Mouse (Mus musculus) lung, postnatal 0 days (tissue): Measurements from ENCODE around the gene Gstm3. TPM values are rescaled to one million over a fixed set of nuclear protein-coding genes. Genes with fewer than 3 reads are reported as not detected.

Experiments
- ATAC-seq: fragments of 200-750 bp; cut with Nextera tagmentation; 2 replicates; pipeline ENCODE4 v1.8.0; 2017; ENCODE audit warnings: moderate library complexity
- DNase-seq: peaks from one replicate; pipeline ENCODE4 v3.0.0-alpha.2; 2016; ENCODE audit warnings: low spot score
- H3K27ac ChIP-seq: fragments of 300-500 bp; sonication (generic); 2 replicates; pipeline ENCODE4 v1.5.1; 2014; ENCODE audit warnings: antibody characterized with exemption, mild to moderate bottlenecking, low read length, mixed read lengths
- H3K27me3 ChIP-seq: fragments of 300-500 bp; sonication (generic); replicated peaks from 2 replicates; pipeline ENCODE4 v1.6.1; 2014; ENCODE audit warnings: low read length, mixed read lengths; ENCODE audit not compliant: insufficient read depth
- H3K36me3 ChIP-seq: fragments of 300-500 bp; sonication (generic); 2 replicates; pipeline ENCODE4 v1.6.1; 2014; ENCODE audit warnings: low read length, mixed read lengths; ENCODE audit not compliant: insufficient read depth
- H3K4me1 ChIP-seq: fragments of 300-500 bp; sonication (generic); 2 replicates; pipeline ENCODE4 v1.6.1; 2014; ENCODE audit warnings: antibody characterized with exemption, low read depth, low read length, mixed read lengths; ENCODE audit not compliant: insufficient read depth
- H3K4me2 ChIP-seq: fragments of 300-500 bp; sonication (generic); replicated peaks from 2 replicates; pipeline ENCODE4 v1.6.1; 2014; ENCODE audit warnings: low read depth, mild to moderate bottlenecking, low read length, moderate library complexity, mixed read lengths
- H3K4me3 ChIP-seq: fragments of 300-500 bp; sonication (generic); 2 replicates; pipeline ENCODE4 v1.5.1; 2014; ENCODE audit warnings: low read depth, low read length
- H3K9ac ChIP-seq: fragments of 300-500 bp; sonication (generic); replicated peaks from 2 replicates; pipeline ENCODE4 v1.6.1; 2014; ENCODE audit warnings: low read depth, mild to moderate bottlenecking
- H3K9me3 ChIP-seq: fragments of 300-500 bp; sonication (generic); 2 replicates; pipeline ENCODE4 v1.6.1; 2016; ENCODE audit warnings: low read length, mixed read lengths
- CTCF ChIP-seq: IDR thresholded peaks from 2 replicates; pipeline ENCODE4 v1.5.1; 2016; ENCODE audit warnings: antibody characterized with exemption, mild to moderate bottlenecking
- EP300 ChIP-seq: IDR thresholded peaks from 2 replicates; pipeline ENCODE4 v1.6.1; 2016; ENCODE audit warnings: antibody characterized with exemption, mild to moderate bottlenecking, control low read depth
- WGBS: fragments of 180-500 bp; shearing (Covaris S2); extraction: QIAGEN DNeasy Blood & Tissue Kit; methylation state at CpG from one replicate; pipeline ENCODE4 v1.1.7; 2014; 5-methylcytosine and 5-hydroxymethylcytosine counted together
- polyA plus RNA-seq: library from polyadenylated mRNA; unstranded; fragments of >200 nt; fragmentation: Nextera tagmentation; extraction: Ambion mirVana; gene quantifications from 2 replicates; pipeline ENCODE4 v1.2.1, GENCODE M21; 2015

Gene Gstm3
- polyA plus RNA-seq, 1 experiment from 2014 or later, result 0.27 TPM

DNA sequence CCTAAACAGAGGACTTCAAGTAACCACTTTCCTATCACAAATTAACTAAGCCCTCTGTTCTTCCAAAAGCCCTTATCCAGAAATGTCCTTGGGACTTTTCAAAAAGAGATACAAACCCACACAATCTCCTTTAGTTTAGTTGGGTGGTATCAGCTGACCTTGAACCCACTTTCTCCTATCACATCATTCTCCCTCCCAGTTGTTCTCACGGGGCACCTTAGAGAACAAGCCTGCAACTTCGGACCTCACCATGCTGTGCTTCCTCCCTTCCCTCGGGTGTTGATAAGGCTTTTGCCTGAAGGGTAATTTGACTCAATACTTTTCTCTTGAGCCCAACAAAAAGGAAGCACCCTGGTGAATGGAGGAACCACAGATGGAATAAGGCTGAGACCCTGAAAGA is 33.2 kb downstream of the Gstm3 start:
- Histone ChIP-seq H3K9me3 (no peaks in the 10 kb centered on the region), H3K27ac (no peak overlapping the region), H3K36me3 (no peaks in the 10 kb centered on the region), H3K9ac (no peak overlapping the region), H3K27me3 (no peaks in the 10 kb centered on the region), H3K4me2 (no peak overlapping the region), H3K4me1 (peaks cover 3% of the 10 kb centered on the region; the same call in 1 of the 2 replicates), H3K4me3 (no peak overlapping the region)
- TF ChIP-seq CTCF (no peak), EP300 (no peak)
- no peak for ATAC-seq
- DNase-seq, result no peak
- WGBS, result 54% methylated on average over 3 of the region's 3 CpGs

DNA sequence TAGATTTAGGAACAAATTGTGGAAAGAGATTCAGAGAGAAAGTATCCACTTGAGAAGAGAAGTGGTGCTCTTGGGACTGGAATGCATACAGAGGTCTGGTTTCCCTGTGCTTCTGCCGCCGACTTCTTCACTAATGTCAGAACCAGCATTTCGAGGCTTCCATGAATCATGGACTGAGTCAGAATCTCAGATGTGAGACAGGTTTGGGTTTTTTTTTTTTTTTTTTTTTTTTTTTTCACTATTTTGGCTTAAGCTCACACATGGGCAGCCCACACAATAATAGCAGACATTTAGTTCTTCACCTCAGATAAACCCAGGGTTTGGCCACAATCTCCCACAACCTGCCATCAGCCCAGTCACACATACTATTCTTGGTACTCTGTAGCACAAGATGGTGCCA is 33.8 kb downstream of the Gstm3 start:
- Histone ChIP-seq H3K27ac (no peak overlapping the region), H3K4me1 (peaks cover 3% of the 10 kb centered on the region; the same call in 1 of the 2 replicates), H3K36me3 (no peaks in the 10 kb centered on the region), H3K9ac (no peak overlapping the region), H3K4me2 (no peak overlapping the region), H3K4me3 (no peak overlapping the region), H3K27me3 (no peaks in the 10 kb centered on the region), H3K9me3 (no peaks in the 10 kb centered on the region)
- 48% methylated on average over 3 of the region's 3 CpGs for WGBS
- DNase-seq (no peak), ATAC-seq (no peak)
- TF ChIP-seq CTCF, result no peak
- no peak for TF ChIP-seq EP300

DNA sequence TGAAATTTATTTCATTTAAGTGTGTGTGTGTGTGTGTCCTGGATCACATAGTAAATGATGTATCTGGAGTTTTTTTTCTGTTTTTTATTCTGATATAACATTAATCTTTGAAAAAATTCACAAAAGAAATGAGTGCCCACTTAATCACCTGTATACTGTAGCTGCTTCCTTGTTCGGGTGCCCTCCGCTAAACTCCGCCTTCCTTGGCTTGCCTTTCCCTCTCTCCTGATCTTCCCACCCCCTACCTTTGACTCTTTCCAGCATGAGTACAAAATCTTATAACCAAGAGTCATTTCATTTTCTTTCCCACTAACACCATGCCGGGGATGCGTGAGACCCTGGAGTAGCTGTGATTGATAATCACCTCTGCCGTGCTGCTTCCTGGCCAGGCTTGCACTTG is 37.0 kb downstream of the Gstm3 start:
- Histone ChIP-seq H3K27me3 (no peaks in the 10 kb centered on the region), H3K4me2 (no peak overlapping the region), H3K4me3 (no peak overlapping the region), H3K27ac (no peak overlapping the region), H3K4me1 (peaks cover 3% of the 10 kb centered on the region; the same call in 1 of the 2 replicates), H3K9me3 (no peaks in the 10 kb centered on the region), H3K36me3 (no peaks in the 10 kb centered on the region), H3K9ac (no peak overlapping the region)
- DNase-seq (peak; percentile 23), ATAC-seq (no peak)
- TF ChIP-seq CTCF (no peak), EP300 (no peak)
- whole genome bisulfite sequencing, result 47% methylated on average over 6 of the region's 6 CpGs

DNA sequence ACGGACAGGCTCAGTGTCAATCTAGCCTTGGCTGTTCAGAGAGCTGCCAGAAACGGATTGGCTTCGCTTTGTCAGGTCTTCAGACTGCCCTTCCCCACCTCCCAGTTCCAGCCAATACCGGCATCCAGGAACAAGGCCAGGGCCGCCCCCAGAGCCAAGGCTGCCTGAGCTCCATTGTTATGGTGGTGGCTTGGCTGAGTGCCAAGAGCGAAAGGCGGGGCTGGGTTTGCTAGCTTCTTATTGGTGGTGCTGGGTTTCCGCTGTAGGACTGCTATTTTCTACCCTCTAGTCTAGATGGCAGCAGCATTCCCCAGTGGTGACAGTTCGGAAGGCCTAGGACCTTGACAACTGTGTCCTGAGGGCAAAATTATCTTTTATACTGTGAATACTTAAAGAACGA is 37.4 kb downstream of the Gstm3 start, which contains the start of gene Gstm7:
Gene Gstm7 (minus strand): TSS at position 148 of the 400 bp plus-strand sequence.
- ATAC-seq (peak; percentile 95), DNase-seq (peak; percentile 96)
- Histone ChIP-seq H3K27me3 (no peaks in the 10 kb centered on the region), H3K9me3 (no peaks in the 10 kb centered on the region), H3K4me1 (peaks cover 3% of the 10 kb centered on the region; the same call in 1 of the 2 replicates), H3K4me2 (peak within 1 kb of the TSS; percentile 48), H3K4me3 (peak within 1 kb of the TSS; percentile 27), H3K27ac (peak within 1 kb of the TSS; percentile 43; the same call in 1 of the 2 replicates), H3K36me3 (no peaks in the 10 kb centered on the region), H3K9ac (no peak within 1 kb of the TSS)
- WGBS, result 2% methylated on average over 10 of the region's 10 CpGs
- TF ChIP-seq CTCF, result peak; percentile 64
- TF ChIP-seq EP300, result peak; percentile 72; the same call in 1 of the 2 replicates

DNA sequence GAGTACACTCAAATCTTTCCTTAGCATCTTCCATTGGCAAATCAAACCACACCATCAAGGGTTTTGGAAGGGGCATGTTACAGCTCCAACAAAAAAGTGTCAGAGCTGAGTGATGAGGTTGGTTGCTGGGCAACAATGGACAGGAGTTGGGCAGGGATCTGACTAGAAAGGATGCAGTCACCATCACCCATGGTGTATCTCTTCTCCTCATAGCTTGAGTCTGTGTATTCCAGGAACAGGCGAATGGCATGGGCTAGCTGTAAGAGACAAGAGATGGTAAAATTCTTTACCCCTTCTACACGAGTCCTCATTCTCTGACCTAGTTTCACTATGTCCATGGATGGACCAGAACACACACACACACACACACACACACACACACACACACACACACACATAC is 37.9 kb downstream of the Gstm3 start:
- no peak for TF ChIP-seq CTCF
- no peak for TF ChIP-seq EP300
- H3K27ac ChIP-seq, result peak overlapping the region; percentile 43; the same call in 1 of the 2 replicates
- ATAC-seq (no peak), DNase-seq (no peak)
- peak overlapping the region; percentile 48 for H3K4me2 ChIP-seq
- H3K36me3 ChIP-seq, result no peaks in the 10 kb centered on the region
- no peaks in the 10 kb centered on the region for H3K9me3 ChIP-seq
- H3K4me3 ChIP-seq, result peak overlapping the region; percentile 27
- no peaks in the 10 kb centered on the region for H3K27me3 ChIP-seq
- H3K4me1 ChIP-seq, result peaks cover 3% of the 10 kb centered on the region; the same call in 1 of the 2 replicates
- 62% methylated on average over 2 of the region's 2 CpGs for WGBS
- no peak overlapping the region for H3K9ac ChIP-seq

DNA sequence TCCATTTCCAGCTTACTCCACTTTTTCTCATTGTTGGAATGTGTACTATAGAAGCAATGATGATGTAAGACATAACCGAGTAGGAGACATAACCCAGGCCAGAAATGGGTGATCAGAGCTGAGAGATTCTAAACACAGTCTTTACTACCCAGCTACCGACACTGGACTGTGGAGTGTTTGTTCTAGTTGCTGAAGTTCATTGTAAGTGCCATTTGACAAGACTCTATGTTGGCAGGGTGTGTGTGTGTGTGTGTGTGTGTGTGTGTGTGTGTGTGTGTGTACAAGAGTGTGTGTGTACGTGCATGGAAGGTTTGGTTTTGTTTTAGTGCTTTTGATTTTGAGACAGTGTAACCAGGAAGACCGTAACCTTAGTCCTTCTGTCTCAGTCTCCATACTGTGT is 39.4 kb downstream of the Gstm3 start:
- Histone ChIP-seq H3K27ac (no peak overlapping the region), H3K27me3 (no peaks in the 10 kb centered on the region), H3K9ac (no peak overlapping the region), H3K4me2 (no peak overlapping the region), H3K36me3 (no peaks in the 10 kb centered on the region), H3K4me1 (peaks cover 3% of the 10 kb centered on the region; the same call in 1 of the 2 replicates), H3K9me3 (no peaks in the 10 kb centered on the region), H3K4me3 (no peak overlapping the region)
- no peak for TF ChIP-seq CTCF
- peak; percentile 51; the same call in 1 of the 2 replicates for TF ChIP-seq EP300
- peak; percentile 37 for ATAC-seq
- peak; percentile 67 for DNase-seq
- 54% methylated on average over 4 of the region's 4 CpGs for WGBS
